ENCODE assay signal across 8 mouse cellular contexts in genomic region chr11:116532810-116533338, GRCm38 (mm10). TPM values are rescaled to one million over a fixed set of nuclear protein-coding genes. Genes with fewer than 3 reads are reported as not detected.
DNase-seq lines count a peak whose midpoint lies in the region; ATAC-seq and TF ChIP-seq lines count a peak whose summit lies in the region.

No protein-coding gene starts in this region.

- under 1% methylated on average over 50 of the region's 50 CpGs for WGBS in cerebellum, adult 2 months
- 1% methylated on average over 50 of the region's 50 CpGs for WGBS in forebrain, postnatal 0 days
- under 1% methylated on average over 50 of the region's 50 CpGs for WGBS in hindbrain, embryonic 12.5 days
- under 1% methylated on average over 48 of the region's 50 CpGs for WGBS in limb, embryonic 14.5 days
- under 1% methylated on average over 50 of the region's 50 CpGs for WGBS in midbrain, embryonic 13.5 days

- peaks cover 4% of the 10 kb centered on the region; the same call in 1 of the 2 replicates for H3K4me1 ChIP-seq in cerebellum, adult 2 months (ENCODE audit: control insufficient read depth, insufficient read depth, low read length)
- H3K4me1 ChIP-seq in forebrain, postnatal 0 days (ENCODE audit: insufficient read depth): peaks cover 15% of the 10 kb centered on the region
- peaks cover 45% of the 10 kb centered on the region for H3K4me1 ChIP-seq in hindbrain, embryonic 12.5 days
- peaks cover 30% of the 10 kb centered on the region for H3K4me1 ChIP-seq in limb, embryonic 14.5 days (ENCODE audit: control insufficient read depth, insufficient read depth, low read length)
- H3K4me1 ChIP-seq in midbrain, embryonic 13.5 days (replicated peaks): peaks cover 49% of the 10 kb centered on the region
- peaks cover 26% of the 10 kb centered on the region for H3K4me1 ChIP-seq in testis, adult 2 months (ENCODE audit: control insufficient read depth, insufficient read depth, low read length)

- no peak overlapping the region for H3K27ac ChIP-seq in cerebellum, adult 2 months (ENCODE audit: insufficient read depth, low read length)
- H3K27ac ChIP-seq in forebrain, postnatal 0 days (ENCODE audit: low read depth, low read length): no peak overlapping the region
- 0 out of 2 replicates have a peak overlapping the region, but pooled peaks have one; percentile 23 for H3K27ac ChIP-seq in hindbrain, embryonic 12.5 days
- H3K27ac ChIP-seq in limb, embryonic 14.5 days (replicated peaks; ENCODE audit: low read depth, low read length): no peak overlapping the region
- H3K27ac ChIP-seq in midbrain, embryonic 13.5 days: no peak overlapping the region
- H3K27ac ChIP-seq in testis, adult 2 months (ENCODE audit: control insufficient read depth, insufficient read depth, low read depth, low read length): peak overlapping the region; percentile 12; the same call in 1 of the 2 replicates

- DNase-seq in cerebellum, adult 2 months: peak; percentile 44 to 54
- no peak for DNase-seq in cerebellum, adult 11-12 months
- peak; percentile 81 for DNase-seq in c-Kit-positive CD71-positive TER-119-negative erythroid progenitor cells, embryonic 14.5 days (ENCODE audit: low read depth)
- DNase-seq in forebrain, postnatal 0 days: no peak
- peak; percentile 62 for DNase-seq in limb, embryonic 14.5 days (ENCODE audit: low spot score)

- H3K27me3 ChIP-seq in cerebellum, adult 2 months (ENCODE audit: control insufficient read depth, insufficient read depth, low read length): peaks cover 4% of the 10 kb centered on the region; the same call in 1 of the 2 replicates
- H3K27me3 ChIP-seq in forebrain, postnatal 0 days (ENCODE audit: insufficient read depth, low read length): peaks cover 40% of the 10 kb centered on the region
- peaks cover 65% of the 10 kb centered on the region for H3K27me3 ChIP-seq in hindbrain, embryonic 12.5 days
- peaks cover 45% of the 10 kb centered on the region for H3K27me3 ChIP-seq in limb, embryonic 14.5 days (ENCODE audit: control insufficient read depth, insufficient read depth, low read length)
- H3K27me3 ChIP-seq in midbrain, embryonic 13.5 days: peaks cover 63% of the 10 kb centered on the region
- 0 out of 2 replicates have a peak, but pooled peaks cover 2% of the 10 kb centered on the region for H3K27me3 ChIP-seq in testis, adult 2 months (ENCODE audit: control insufficient read depth, insufficient read depth, low read length)

- peak overlapping the region; percentile 35; the same call in 1 of the 2 replicates for H3K9ac ChIP-seq in forebrain, postnatal 0 days
- H3K9ac ChIP-seq in hindbrain, embryonic 12.5 days: peak overlapping the region; percentile 59
- peak overlapping the region; percentile 62 for H3K9ac ChIP-seq in limb, embryonic 14.5 days (ENCODE audit: low read depth, low read length, severe bottlenecking)
- peak overlapping the region; percentile 50 for H3K9ac ChIP-seq in midbrain, embryonic 13.5 days (replicated peaks)

- no peak for TF ChIP-seq CTCF in cerebellum, adult 2 months (IDR thresholded peaks at IDR 0.05; ENCODE audit: borderline replicate concordance, insufficient read depth, low read depth, low read length)
- TF ChIP-seq CTCF in forebrain, postnatal 0 days (IDR thresholded peaks at IDR 0.05; ENCODE audit: low read depth): no peak; the same call in 1 of the 2 replicates
- TF ChIP-seq CTCF in testis, adult 2 months (IDR thresholded peaks at IDR 0.05; ENCODE audit: control insufficient read depth, insufficient read depth, insufficient replicate concordance, low read depth, low read length): no peak

- 0 out of 2 replicates have a peak, but pooled peaks have one; percentile 19 for ATAC-seq in forebrain, postnatal 0 days
- ATAC-seq in hindbrain, embryonic 12.5 days (ENCODE audit: low FRiP score): peak; percentile 21; the same call in 1 of the 2 replicates
- ATAC-seq in limb, embryonic 14.5 days (ENCODE audit: low FRiP score, low read depth): peak; percentile 62
- peak; percentile 25 for ATAC-seq in midbrain, embryonic 13.5 days

- no peaks in the 10 kb centered on the region for H3K9me3 ChIP-seq in forebrain, postnatal 0 days (ENCODE audit: low read length)
- no peaks in the 10 kb centered on the region for H3K9me3 ChIP-seq in hindbrain, embryonic 12.5 days (replicated peaks)
- no peaks in the 10 kb centered on the region for H3K9me3 ChIP-seq in limb, embryonic 14.5 days (ENCODE audit: control insufficient read depth, low read length)
- no peaks in the 10 kb centered on the region for H3K9me3 ChIP-seq in midbrain, embryonic 13.5 days

- H3K4me3 ChIP-seq in cerebellum, adult 2 months (replicated peaks; ENCODE audit: insufficient read depth, low read depth, low read length): peak overlapping the region; percentile 46
- peak overlapping the region; percentile 45 for H3K4me3 ChIP-seq in forebrain, postnatal 0 days (ENCODE audit: low read depth, low read length)
- H3K4me3 ChIP-seq in hindbrain, embryonic 12.5 days: peak overlapping the region; percentile 42
- peak overlapping the region; percentile 58 for H3K4me3 ChIP-seq in limb, embryonic 14.5 days (replicated peaks; ENCODE audit: low read length)
- H3K4me3 ChIP-seq in midbrain, embryonic 13.5 days (replicated peaks): peak overlapping the region; percentile 42
- H3K4me3 ChIP-seq in testis, adult 2 months (ENCODE audit: control insufficient read depth, low read depth, low read length): peak overlapping the region; percentile 67

- H3K4me2 ChIP-seq in forebrain, postnatal 0 days (ENCODE audit: low read depth): peak overlapping the region; percentile 93
- H3K4me2 ChIP-seq in hindbrain, embryonic 12.5 days (replicated peaks): peak overlapping the region; percentile 82
- H3K4me2 ChIP-seq in limb, embryonic 14.5 days (replicated peaks; ENCODE audit: low read depth, low read length, severe bottlenecking): peak overlapping the region; percentile 99
- peak overlapping the region; percentile 79 for H3K4me2 ChIP-seq in midbrain, embryonic 13.5 days (replicated peaks)

- TF ChIP-seq POLR2A in cerebellum, adult 2 months (IDR thresholded peaks at IDR 0.05; ENCODE audit: borderline replicate concordance, insufficient read depth, low read length): no peak
- TF ChIP-seq POLR2A in limb, embryonic 14.5 days (IDR thresholded peaks at IDR 0.05; ENCODE audit: borderline replicate concordance, extremely low read depth, insufficient read depth, insufficient read length): no peak
- TF ChIP-seq POLR2A in testis, adult 2 months (IDR thresholded peaks at IDR 0.05; ENCODE audit: control insufficient read depth, low read depth, low read length): 0 out of 2 replicates have a peak, but pooled peaks have one; percentile 29

- peaks cover 10% of the 10 kb centered on the region; the same call in 1 of the 2 replicates for H3K36me3 ChIP-seq in forebrain, postnatal 0 days (ENCODE audit: insufficient read depth)
- H3K36me3 ChIP-seq in hindbrain, embryonic 12.5 days: peaks cover 13% of the 10 kb centered on the region
- H3K36me3 ChIP-seq in limb, embryonic 14.5 days (ENCODE audit: control insufficient read depth, insufficient read depth, low read length): peaks cover 5% of the 10 kb centered on the region; the same call in 1 of the 2 replicates
- H3K36me3 ChIP-seq in midbrain, embryonic 13.5 days: peaks cover 11% of the 10 kb centered on the region
- no peaks in the 10 kb centered on the region for H3K36me3 ChIP-seq in testis, adult 2 months (ENCODE audit: control insufficient read depth, insufficient read depth, low read length)

RNA-seq across cellular contexts. Expression of gene Sphk1, which starts 2.1 kb away (rescaled TPM):
- 9.0 and 9.7 TPM in 2 replicates for polyA plus RNA-seq in cerebellum, adult 2 months (2012; rRNA removed)
- 12.7 and 13.8 TPM in 2 replicates for total RNA-seq in forebrain, postnatal 0 days (2014; rRNA removed)
- 8.7 and 10.2 TPM in 2 replicates for polyA plus RNA-seq in forebrain, postnatal 0 days (2015; fragmentation: Nextera tagmentation; extraction: Ambion mirVana)
- 8.9 and 10.2 TPM in 2 replicates for polyA plus RNA-seq in hindbrain, embryonic 12.5 days (2016; fragmentation: Nextera tagmentation; extraction: Ambion mirVana)
- 3.8 and 4.7 TPM in 2 replicates for polyA plus RNA-seq in limb, embryonic 14.5 days (2012; rRNA removed)
- polyA plus RNA-seq in limb, embryonic 14.5 days (2014; fragmentation: Nextera tagmentation; extraction: Ambion mirVana): 3.2 and 3.4 TPM in 2 replicates
- 3.1 and 3.2 TPM in 2 replicates for polyA plus RNA-seq in midbrain, embryonic 13.5 days (2015; fragmentation: Nextera tagmentation; extraction: Ambion mirVana)
- 3.3 and 4.2 TPM in 2 replicates for polyA plus RNA-seq in testis, adult 2 months (2012; rRNA removed)

RNA-seq across cellular contexts. Expression of gene Prpsap1, which starts 38.9 kb away (rescaled TPM):
- 114 and 129 TPM in 2 replicates for polyA plus RNA-seq in cerebellum, adult 2 months (2012; rRNA removed)
- 92.2 and 96.0 TPM in 2 replicates for total RNA-seq in forebrain, postnatal 0 days (2014; rRNA removed)
- 143 and 158 TPM in 2 replicates for polyA plus RNA-seq in forebrain, postnatal 0 days (2015; fragmentation: Nextera tagmentation; extraction: Ambion mirVana)
- polyA plus RNA-seq in hindbrain, embryonic 12.5 days (2016; fragmentation: Nextera tagmentation; extraction: Ambion mirVana): 164 and 179 TPM in 2 replicates
- 134 and 144 TPM in 2 replicates for polyA plus RNA-seq in limb, embryonic 14.5 days (2012; rRNA removed)
- 148 and 157 TPM in 2 replicates for polyA plus RNA-seq in limb, embryonic 14.5 days (2014; fragmentation: Nextera tagmentation; extraction: Ambion mirVana)
- polyA plus RNA-seq in midbrain, embryonic 13.5 days (2015; fragmentation: Nextera tagmentation; extraction: Ambion mirVana): 175 and 187 TPM in 2 replicates
- 58.2 and 59.0 TPM in 2 replicates for polyA plus RNA-seq in testis, adult 2 months (2012; rRNA removed)

RNA-seq across cellular contexts. Expression of gene Ube2o, which starts 48.4 kb away (rescaled TPM):
- polyA plus RNA-seq in cerebellum, adult 2 months (2012; rRNA removed): 81.9 and 88.2 TPM in 2 replicates
- total RNA-seq in forebrain, postnatal 0 days (2014; rRNA removed): 81.3 and 94.1 TPM in 2 replicates
- 26.6 and 32.1 TPM in 2 replicates for polyA plus RNA-seq in forebrain, postnatal 0 days (2015; fragmentation: Nextera tagmentation; extraction: Ambion mirVana)
- polyA plus RNA-seq in hindbrain, embryonic 12.5 days (2016; fragmentation: Nextera tagmentation; extraction: Ambion mirVana): 23.6 and 27.6 TPM in 2 replicates
- 29.7 and 33.4 TPM in 2 replicates for polyA plus RNA-seq in limb, embryonic 14.5 days (2012; rRNA removed)
- polyA plus RNA-seq in limb, embryonic 14.5 days (2014; fragmentation: Nextera tagmentation; extraction: Ambion mirVana): 18.7 and 25.5 TPM in 2 replicates
- polyA plus RNA-seq in midbrain, embryonic 13.5 days (2015; fragmentation: Nextera tagmentation; extraction: Ambion mirVana): 12.3 and 12.7 TPM in 2 replicates
- 31.6 and 34.8 TPM in 2 replicates for polyA plus RNA-seq in testis, adult 2 months (2012; rRNA removed)

RNA-seq across cellular contexts. Expression of gene Aanat, which starts 53.4 kb away (rescaled TPM):
- 1.2 and 1.3 TPM in 2 replicates for polyA plus RNA-seq in cerebellum, adult 2 months (2012; rRNA removed)
- total RNA-seq in forebrain, postnatal 0 days (2014; rRNA removed): 0.31 and 0.62 TPM in 2 replicates
- 0.88 and 0.89 TPM in 2 replicates for polyA plus RNA-seq in forebrain, postnatal 0 days (2015; fragmentation: Nextera tagmentation; extraction: Ambion mirVana)
- 0.15 TPM in 1 of 2 replicates, not detected in the other for polyA plus RNA-seq in hindbrain, embryonic 12.5 days (2016; fragmentation: Nextera tagmentation; extraction: Ambion mirVana)
- 0.13 and 0.17 TPM in 2 replicates for polyA plus RNA-seq in limb, embryonic 14.5 days (2012; rRNA removed)
- polyA plus RNA-seq in limb, embryonic 14.5 days (2014; fragmentation: Nextera tagmentation; extraction: Ambion mirVana): not detected in 2 replicates
- polyA plus RNA-seq in midbrain, embryonic 13.5 days (2015; fragmentation: Nextera tagmentation; extraction: Ambion mirVana): 0.22 and 0.34 TPM in 2 replicates
- polyA plus RNA-seq in testis, adult 2 months (2012; rRNA removed): 0.23 and 0.45 TPM in 2 replicates

Comparison
In these comparisons a context has a peak if more than half of its experiments do, and no peak if none do; other contexts are left out.
1. DNase-seq: peak in cerebellum, adult 2 months (2 of 2), c-Kit-positive CD71-positive TER-119-negative erythroid progenitor cells, embryonic 14.5 days (single experiment) and limb, embryonic 14.5 days (single experiment); none in cerebellum, adult 11-12 months (single experiment) and forebrain, postnatal 0 days (single experiment).
2. H3K27ac ChIP-seq: peak in hindbrain, embryonic 12.5 days (single experiment) and testis, adult 2 months (single experiment); none in cerebellum, adult 2 months (single experiment), forebrain, postnatal 0 days (single experiment), limb, embryonic 14.5 days (single experiment) and midbrain, embryonic 13.5 days (single experiment).
3. Peak in every context shown above with its lines, with median percentiles within 50 percentile points of each other: H3K4me3 ChIP-seq, ATAC-seq, H3K4me2 ChIP-seq and H3K9ac ChIP-seq.